Mouse (Mus musculus) hindlimb bud, embryonic 11.5 days (tissue): ENCODE data around the gene Tbx5.

Source experiments
- DNase-seq: peaks from one replicate; pipeline ENCODE4 v3.0.0-alpha.2; 2012; ENCODE audit warnings: low read depth, low spot score; ENCODE audit errors: extremely low spot score

Tbx5 gene

DNA sequence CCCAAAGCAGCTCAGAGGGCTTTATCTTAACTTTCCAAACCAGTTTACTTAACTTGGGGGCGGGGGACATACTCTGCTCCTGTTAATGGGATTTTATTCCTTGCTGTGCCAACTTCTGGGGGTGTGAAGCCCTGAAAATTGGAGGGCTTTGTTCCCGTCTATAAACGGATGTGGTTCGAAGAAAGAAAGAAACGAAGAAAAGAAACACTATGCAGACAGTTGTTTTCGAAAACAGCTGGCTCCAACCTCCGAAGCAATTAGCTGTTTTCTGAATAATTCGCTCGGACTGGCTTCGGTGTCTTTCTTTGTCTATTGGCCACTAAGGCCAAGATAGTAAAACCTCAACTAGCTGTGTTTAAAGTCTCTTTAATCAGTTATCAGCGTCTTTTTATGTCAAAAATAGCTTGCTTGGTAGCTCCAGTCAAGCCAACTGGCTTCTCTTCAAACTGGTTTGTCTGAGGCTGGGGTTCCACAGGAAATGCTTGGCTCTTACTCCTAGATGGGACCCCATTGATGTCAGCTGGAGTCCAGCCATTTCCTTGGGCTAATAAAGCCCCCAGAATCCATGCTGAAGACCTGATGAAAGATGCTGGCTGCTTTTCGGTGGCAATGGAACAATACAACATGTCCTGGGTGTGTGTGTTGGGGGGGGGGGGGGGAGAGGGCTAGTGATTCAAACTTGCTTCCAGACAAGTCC lies 21.3 kb upstream of the Tbx5 start:
- no peak for DNase-seq

DNA sequence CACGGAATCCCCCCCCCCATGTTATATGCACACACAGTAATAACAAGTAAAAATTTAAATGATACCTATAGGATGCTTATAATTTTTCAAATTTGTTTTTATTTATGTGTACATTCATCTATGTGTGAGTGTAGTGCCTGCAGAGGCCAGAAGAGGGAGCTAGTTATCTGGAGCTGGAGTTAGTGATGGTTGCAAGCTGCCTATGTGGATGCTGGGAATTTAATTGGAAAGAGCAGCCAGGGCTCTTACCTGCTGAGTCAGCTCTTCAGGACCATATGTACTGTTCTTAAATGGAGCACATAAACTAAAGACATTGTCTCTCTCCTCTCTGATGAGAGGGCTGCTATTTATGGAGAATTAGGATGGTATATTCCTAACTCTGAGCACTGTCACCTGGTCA lies 17.2 kb upstream of the Tbx5 start:
- no peak for DNase-seq

GRCm38 (mm10) chr5:119820452-119820851 lies 12.0 kb upstream of the Tbx5 start:
- DNase-seq = no peak

- no peak for DNase-seq
These were observed 11.0 kb upstream of the Tbx5 start for GRCm38 (mm10) chr5:119821506-119821905.

- DNase-seq = no peak
These were observed 5.1 kb upstream of the Tbx5 start for GRCm38 (mm10) chr5:119827341-119827740.

DNA sequence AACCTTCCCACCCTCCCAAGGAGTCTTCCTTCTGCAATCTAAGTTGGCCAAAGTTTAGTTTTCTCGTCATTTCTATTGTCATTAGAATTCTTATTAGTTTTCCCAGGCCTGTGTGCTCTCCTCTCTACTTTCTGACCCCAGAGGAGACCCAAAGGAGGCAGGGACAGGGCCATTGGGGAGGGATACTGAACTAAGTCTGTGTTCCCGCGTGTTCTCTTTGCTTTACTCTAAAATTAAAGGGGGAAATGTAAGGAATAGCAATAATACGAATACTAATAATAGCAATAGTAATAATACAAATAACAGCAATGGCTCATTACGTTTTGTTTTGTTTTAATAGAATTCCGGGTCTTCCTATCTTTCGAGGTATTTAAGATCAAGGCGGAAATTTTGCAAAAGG lies 1.9 kb upstream of the Tbx5 start:
- no peak for DNase-seq

- DNase-seq = no peak
These were observed 1.2 kb upstream of the Tbx5 start for GRCm38 (mm10) chr5:119831201-119831771.

DNA sequence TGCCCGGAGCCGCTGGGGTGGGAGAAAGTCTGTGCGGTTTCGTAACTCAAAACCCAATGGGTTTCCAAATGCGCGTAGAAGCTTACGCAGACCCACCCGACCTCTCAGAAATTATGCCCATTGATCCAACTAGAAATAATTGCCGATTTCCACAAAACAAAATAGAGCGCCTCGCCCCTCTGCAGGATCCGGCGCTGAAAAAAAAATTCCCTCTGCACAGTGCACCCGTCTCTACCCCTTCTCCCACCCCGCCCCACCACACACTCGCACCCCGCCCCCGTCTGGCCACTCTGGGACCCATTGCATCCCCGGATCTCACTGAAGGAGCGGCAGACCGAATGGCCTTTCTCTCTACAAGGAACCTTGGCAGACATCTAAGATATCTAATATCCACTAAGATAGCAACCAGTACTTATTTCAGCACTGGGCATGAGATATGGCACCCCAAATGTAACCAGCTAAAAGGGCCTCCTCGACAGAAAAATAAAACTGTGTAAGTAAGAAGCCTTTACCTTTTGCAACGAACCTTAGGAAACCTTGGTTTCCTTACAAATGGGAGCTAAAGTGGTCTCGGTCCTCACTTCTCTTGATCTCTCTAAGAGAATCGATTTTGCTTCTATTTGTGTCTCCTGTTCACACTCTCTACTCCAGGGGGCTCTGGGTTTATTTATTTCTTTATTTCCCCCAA lies 533 bp upstream of the Tbx5 start:
- DNase-seq = no peak

- no peak for DNase-seq
These were observed 959 bp downstream of the Tbx5 start for GRCm38 (mm10) chr5:119833223-119834030.

- no peak for DNase-seq
These were observed 1.5 kb downstream of the Tbx5 start for GRCm38 (mm10) chr5:119834031-119834403.

DNA sequence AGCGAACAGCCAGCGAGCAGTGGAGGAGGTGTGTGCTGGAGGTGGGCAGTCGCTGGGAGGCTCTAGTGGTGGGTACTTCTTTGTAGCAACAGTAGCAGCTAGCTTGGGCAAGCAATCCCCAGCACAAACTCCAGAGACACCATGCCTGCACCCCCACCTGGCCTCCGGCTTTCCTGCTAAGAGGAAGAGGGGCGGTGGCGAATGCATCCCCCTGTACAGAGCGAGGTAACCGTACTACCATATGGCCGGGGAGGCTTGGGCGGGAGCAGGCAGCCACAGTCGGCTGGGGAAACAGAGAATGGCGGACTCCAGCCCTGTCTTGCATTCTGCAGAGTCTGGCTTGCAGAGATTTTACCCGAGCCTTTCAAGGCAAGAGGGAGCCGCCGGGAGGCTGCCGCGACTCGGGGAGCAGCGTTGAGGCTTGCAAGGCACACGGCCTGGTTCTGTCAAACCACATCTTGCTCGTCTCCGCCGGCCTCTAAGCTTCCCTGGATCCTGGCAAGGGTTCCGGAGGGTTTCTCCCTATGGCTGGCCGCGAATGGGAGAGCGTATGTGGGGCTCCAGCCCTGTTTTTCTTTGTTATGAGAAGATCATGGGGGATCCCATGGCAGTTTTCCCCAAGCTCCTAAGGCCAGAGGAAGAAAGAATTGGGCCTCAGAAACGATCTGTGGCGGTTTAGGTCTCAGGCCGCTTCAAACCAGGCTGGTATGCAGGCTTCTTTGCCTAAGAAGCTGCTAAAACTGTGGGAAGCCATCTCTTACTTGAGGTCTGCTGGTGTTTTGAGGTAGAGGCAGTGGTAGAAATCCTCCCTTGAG lies 2.8 kb downstream of the Tbx5 start:
- no peak for DNase-seq

DNA sequence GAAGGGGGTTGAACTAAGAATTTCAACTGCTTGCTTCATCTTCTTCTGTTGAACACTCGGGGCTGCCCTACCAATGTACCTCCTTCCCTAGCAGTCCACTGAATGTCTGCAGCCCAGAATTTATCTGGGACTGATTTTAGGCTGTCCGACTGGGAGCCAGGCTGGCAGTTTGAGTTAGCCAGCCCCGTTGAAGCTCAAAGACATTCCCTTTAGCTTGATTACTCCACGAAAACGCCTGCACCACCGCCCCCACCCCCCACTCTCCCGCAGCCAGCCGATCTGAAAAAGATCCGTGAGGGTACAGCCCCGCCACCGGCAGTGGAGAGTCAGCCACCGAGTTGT lies 3.4 kb downstream of the Tbx5 start:
- no peak for DNase-seq

DNA sequence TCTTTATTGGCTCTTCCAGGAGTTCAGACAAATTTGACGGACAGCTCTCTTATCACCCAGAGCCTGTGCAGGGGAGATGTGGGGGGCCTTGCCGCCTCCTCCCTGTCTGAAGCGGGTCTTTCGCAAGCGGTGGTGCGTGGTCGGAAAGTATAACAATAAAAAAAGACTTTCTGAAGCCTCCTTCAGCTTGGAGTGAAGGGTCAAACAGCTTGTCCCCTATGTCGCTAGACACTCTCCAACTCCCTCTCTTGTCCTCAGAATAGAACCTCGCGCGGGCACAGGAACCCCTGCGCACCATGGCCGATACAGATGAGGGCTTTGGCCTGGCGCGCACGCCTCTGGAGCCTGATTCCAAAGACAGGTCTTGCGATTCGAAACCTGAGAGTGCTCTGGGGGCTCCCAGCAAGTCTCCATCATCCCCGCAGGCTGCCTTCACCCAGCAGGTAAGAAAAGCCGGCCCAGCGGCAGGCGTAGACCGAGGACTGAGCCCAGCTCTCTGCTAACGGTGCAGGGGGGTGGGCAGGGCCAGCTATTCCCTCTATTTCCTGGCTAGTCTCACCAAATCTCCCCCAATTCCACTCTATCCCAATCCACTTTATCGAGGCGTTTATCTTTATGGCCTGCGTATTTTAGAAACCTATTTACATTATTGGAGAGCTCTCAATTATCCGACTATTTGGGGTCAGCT lies 4.3 kb downstream of the Tbx5 start:
- no peak for DNase-seq

DNA sequence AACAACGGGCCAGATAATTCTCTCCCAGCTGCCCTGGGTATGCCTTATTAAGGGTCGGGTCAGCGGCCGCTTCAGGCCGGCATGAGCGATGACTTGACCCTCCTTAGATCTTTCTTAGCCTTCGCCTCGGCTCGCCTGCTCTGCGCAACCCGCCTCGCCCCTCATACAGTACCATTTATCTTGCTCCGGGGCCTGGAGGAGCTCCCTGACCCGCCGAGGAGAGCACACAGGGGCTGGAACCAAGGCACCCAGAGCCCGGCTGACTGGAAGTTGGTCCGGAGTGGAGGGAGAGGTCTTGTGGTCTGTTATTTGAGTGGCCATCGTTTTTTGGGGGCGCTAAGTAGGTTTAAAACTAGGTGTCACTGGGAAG lies 4.8 kb downstream of the Tbx5 start:
- DNase-seq = no peak

DNA sequence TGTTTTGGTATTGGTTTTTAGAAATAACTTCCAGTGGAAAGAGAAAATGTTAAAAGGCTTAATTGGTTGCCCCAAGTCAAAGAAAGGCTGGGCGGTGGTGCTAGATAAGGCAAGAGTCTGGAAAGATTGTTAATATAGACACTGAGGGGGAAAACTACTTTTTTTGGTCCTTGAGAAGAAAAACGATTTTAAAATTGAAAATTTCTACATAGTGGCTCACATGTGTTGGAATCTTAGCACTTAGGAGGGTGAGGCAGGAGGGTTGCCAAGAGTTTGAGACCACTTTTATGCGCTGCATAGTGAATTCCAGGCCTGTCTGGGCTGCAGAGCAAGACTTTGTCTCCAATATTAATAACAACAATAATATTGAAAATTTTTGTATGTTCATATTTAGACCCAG lies 5.4 kb downstream of the Tbx5 start:
- no peak for DNase-seq

- no peak for DNase-seq
These were observed 6.0 kb downstream of the Tbx5 start for GRCm38 (mm10) chr5:119838441-119838840.

- DNase-seq = no peak
These were observed 6.7 kb downstream of the Tbx5 start for GRCm38 (mm10) chr5:119839156-119839555.

DNA sequence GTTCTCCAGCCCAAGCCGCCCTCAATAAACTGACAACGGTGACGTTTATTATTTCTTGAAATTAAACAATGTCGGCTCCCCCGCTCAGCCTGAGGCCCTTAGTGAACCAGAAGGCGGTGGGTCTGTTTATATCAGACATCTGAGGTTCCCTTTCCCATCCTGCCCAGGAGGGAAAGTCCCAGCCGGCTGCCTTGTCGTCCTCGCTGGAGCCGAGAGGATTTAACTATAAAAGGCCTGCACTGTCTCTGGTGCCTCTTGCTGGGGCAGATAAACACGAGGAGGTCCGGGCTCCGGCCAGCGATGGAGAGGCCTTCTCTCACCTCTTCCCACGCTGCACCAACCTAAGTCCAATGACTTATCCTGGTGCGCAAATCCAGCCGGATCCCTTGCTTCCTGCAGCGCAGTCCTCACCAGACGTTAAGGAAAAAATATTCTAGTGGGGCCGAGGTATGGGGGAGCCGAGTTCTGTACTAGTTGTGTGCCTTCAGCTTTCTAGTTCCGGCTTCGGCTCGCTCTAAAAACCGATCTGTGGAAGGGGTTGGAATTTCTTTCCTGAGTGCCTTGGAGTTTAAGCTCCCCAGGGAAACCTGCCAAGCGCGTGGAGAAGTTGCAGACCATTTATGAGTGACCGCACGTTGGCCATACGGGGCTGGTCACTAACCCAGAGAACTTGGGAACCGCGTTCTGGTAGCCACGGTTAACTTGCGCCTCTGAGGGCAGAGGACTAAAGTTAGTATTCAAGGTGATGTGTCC lies 7.3 kb downstream of the Tbx5 start:
- no peak for DNase-seq

- DNase-seq = no peak
These were observed 7.9 kb downstream of the Tbx5 start for GRCm38 (mm10) chr5:119840404-119840803.
